ENCODE assay signal across 8 mouse cellular contexts in genomic region chr11:29130385-29131355, GRCm38 (mm10). TPM values are rescaled to one million over a fixed set of nuclear protein-coding genes. Genes with fewer than 3 reads are reported as not detected.
DNase-seq lines count a peak whose midpoint lies in the region; ATAC-seq lines count a peak whose summit lies in the region.

Pnpt1 (plus strand) TSS chr11:29130744.

- ATAC-seq in hindbrain, embryonic 16.5 days, result peak; percentile 100

- 4% methylated on average over 50 of the region's 50 CpGs for WGBS in hindbrain, embryonic 16.5 days
- under 1% methylated on average over 47 of the region's 50 CpGs for WGBS in macrophage (ENCODE audit: missing documents)

- peak within 1 kb of the TSS; percentile 85 for H3K9ac ChIP-seq in hindbrain, embryonic 16.5 days (ENCODE audit: low read depth, low read length)

- H3K36me3 ChIP-seq in hindbrain, embryonic 16.5 days (ENCODE audit: control insufficient read depth, insufficient read depth, low read length), result peaks cover 3% of the 10 kb centered on the region; the same call in 1 of the 2 replicates
- H3K36me3 ChIP-seq in macrophage (ENCODE audit: inconsistent target), result peaks cover 26% of the 10 kb centered on the region

- H3K27me3 ChIP-seq in hindbrain, embryonic 16.5 days (replicated peaks; ENCODE audit: control insufficient read depth, insufficient read depth, low read length), result no peaks in the 10 kb centered on the region

- H3K27ac ChIP-seq in hindbrain, embryonic 16.5 days (ENCODE audit: low read depth, low read length), result peak within 1 kb of the TSS; percentile 81
- peak within 1 kb of the TSS; percentile 52 for H3K27ac ChIP-seq in macrophage

- H3K4me3 ChIP-seq in hindbrain, embryonic 16.5 days (ENCODE audit: low read length), result peak within 1 kb of the TSS; percentile 81
- H3K4me3 ChIP-seq in macrophage (ENCODE audit: inconsistent target), result peak within 1 kb of the TSS; percentile 97

- H3K79me2 ChIP-seq in macrophage (ENCODE audit: inconsistent target), result peaks cover 25% of the 10 kb centered on the region

- H3K4me2 ChIP-seq in hindbrain, embryonic 16.5 days (ENCODE audit: low read length), result peak within 1 kb of the TSS; percentile 79

- H3K4me1 ChIP-seq in hindbrain, embryonic 16.5 days (ENCODE audit: control insufficient read depth, insufficient read depth, low read depth, low read length), result peaks cover 6% of the 10 kb centered on the region; the same call in 1 of the 2 replicates

- peak; percentile 90 for DNase-seq in WW6 (ENCODE audit: low read depth, low spot score)
- peak; percentile 68 to 88 for DNase-seq in cerebellum, postnatal 4 days (ENCODE audit: low spot score in 2 of 2)
- peak; percentile 92 for DNase-seq in gastrocnemius, adult 18-20 months (ENCODE audit: low spot score)
- DNase-seq in left cerebral cortex, adult 18-20 months (ENCODE audit: low spot score in 2 of 2), result peak; percentile 86 to 94
- DNase-seq in right cerebral cortex, adult 18-20 months, result peak; percentile 95
- DNase-seq in urinary bladder, postnatal 10 days (ENCODE audit: low spot score), result peak; percentile 43

- H3K9me3 ChIP-seq in hindbrain, embryonic 16.5 days (ENCODE audit: control insufficient read depth, low read length), result no peaks in the 10 kb centered on the region

RNA-seq across cellular contexts. Expression of gene Pnpt1, which starts in this region (rescaled TPM):
- total RNA-seq in gastrocnemius, adult 18-20 months (2021), result 10 to 100 TPM; 14.4 to 15.7 TPM
- 25.3 and 25.5 TPM in 2 replicates for polyA plus RNA-seq in hindbrain, embryonic 16.5 days (2015; fragmentation: Nextera tagmentation; extraction: Ambion mirVana)
- total RNA-seq in left cerebral cortex, adult 18-20 months (2021), result 10 to 100 TPM; 22.5 to 24.2 TPM
- 100 to 1,000 TPM in 11 of 26 experiments, 10 to 100 TPM in 15; 21.8 to 174 (median 76.2) TPM for total RNA-seq in macrophage (2018; cell fraction: chromatin; rRNA removed)
- 10 to 100 TPM; 14.3 to 49.3 (median 25.1) TPM for total RNA-seq in macrophage (2018; cell fraction: cytosol; rRNA removed)
- 100 to 1,000 TPM in 1 of 26 experiments, 10 to 100 TPM in 25; 13.7 to 145 (median 53.5) TPM for total RNA-seq in macrophage (2018; cell fraction: nucleus; rRNA removed)
- 27.9 to 38.9 TPM (median 30.4 TPM) in 3 replicates for polyA plus RNA-seq in macrophage (2018)

Comparison
In these comparisons a context has a peak if more than half of its experiments do, and no peak if none do; other contexts are left out.
1. Peak in every context shown above with its lines: DNase-seq, ATAC-seq, H3K4me3 ChIP-seq and H3K27ac ChIP-seq.
2. DNase-seq: peak in every context shown above with its lines; median percentile 95 in right cerebral cortex, adult 18-20 months; 92 in gastrocnemius, adult 18-20 months; 90 in WW6; 90 in left cerebral cortex, adult 18-20 months; 78 in cerebellum, postnatal 4 days; 43 in urinary bladder, postnatal 10 days.